Mouse (Mus musculus) erythroid progenitor cell, adult 5-6 weeks (primary cell): ENCODE data around the gene Eno3. TPM values are rescaled to one million over a fixed set of nuclear protein-coding genes. Genes with fewer than 3 reads are reported as not detected.

Source experiments
- ATAC-seq: replicated peaks from 2 replicates; pipeline ENCODE4 v1.8.0; 2016; ENCODE audit warnings: moderate number of reproducible peaks, mild to moderate bottlenecking, moderate TSS enrichment, inconsistent platforms; ENCODE audit not compliant: poor library complexity, low FRiP score, severe bottlenecking
- total RNA-seq, 2 experiments: library from RNA; stranded (forward) in 1 of 2; stranded (reverse) in 1 of 2; fragments of 150-400 nt in 1 of 2; fragments of 186-747, 209-891 nt in 1 of 2; gene quantifications; 2 replicates each; pipeline versions ENCODE4 v1.2.3 to v1.2.4; 2015 to 2017; ENCODE audit warnings: low replicate concordance in 2 of 2

Gene Eno3
- total RNA-seq, 2 experiments from 2014 or later: 5.4 to 11.0 TPM

- no peak for ATAC-seq
These were observed 17.0 kb upstream of the Eno3 start for GRCm38 (mm10) chr11:70639976-70640375.

GRCm38 (mm10) chr11:70641241-70641640, 15.8 kb upstream of the Eno3 start:
- no peak for ATAC-seq

DNA sequence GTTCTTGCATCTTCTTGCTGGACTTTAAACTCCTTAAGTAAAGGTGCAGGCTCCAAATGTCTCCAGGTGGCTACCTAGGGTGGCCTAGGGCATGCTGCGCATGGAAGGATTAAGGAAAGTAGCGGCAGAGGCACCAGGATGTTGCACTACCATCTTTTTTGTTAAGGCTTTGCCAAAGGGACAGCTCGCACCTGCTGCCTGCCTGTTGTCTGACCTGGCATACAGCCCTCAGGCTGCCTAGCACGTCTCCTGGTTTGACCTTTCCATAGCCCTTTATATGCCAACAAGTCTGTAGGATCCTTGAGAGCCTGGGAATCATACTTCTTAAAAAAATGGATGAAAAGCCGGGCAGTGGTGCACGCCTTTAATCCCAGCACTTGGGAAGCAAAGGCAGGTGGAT, 14.0 kb upstream of the Eno3 start:
- ATAC-seq: no peak

- ATAC-seq: no peak
These were observed 12.4 kb upstream of the Eno3 start for GRCm38 (mm10) chr11:70644564-70645103.

DNA sequence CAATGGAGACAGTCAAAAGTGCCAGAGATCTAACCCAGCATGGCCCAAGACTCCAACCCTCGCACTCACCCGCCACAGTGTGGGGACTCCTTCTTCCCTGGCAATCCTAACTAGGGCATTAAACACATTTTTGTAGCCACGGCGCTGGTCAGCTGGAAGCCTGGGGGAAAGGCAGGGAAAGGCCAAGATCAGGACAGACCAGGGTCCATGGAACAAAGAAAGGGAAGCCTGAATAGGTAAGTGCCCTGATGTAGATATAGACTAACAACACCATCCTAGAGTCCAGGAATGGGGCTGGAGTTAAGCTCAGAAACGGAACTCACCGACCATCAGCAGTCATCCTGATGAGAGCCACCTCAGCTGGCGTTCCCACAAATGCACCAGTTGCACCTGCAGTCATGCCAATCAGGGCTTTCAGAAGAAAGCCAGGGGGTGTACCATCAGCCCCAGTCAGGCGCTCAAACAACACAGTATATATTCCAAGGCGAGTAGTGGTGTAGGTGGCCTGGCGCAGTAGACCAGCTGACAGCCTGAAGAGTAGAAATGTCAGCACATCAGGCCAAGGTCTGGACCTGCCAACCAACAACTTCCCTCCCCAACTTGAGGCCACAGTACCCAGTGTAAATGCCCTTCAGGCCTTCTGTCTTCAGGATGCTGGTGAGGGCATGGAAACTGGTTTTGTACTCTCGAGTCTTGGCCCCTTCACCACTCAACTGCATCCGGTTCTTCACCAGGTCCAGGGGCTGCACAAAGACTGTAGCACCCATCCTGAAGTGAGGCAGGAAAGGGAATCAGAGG, 11.3 kb upstream of the Eno3 start:
- no peak for ATAC-seq

DNA sequence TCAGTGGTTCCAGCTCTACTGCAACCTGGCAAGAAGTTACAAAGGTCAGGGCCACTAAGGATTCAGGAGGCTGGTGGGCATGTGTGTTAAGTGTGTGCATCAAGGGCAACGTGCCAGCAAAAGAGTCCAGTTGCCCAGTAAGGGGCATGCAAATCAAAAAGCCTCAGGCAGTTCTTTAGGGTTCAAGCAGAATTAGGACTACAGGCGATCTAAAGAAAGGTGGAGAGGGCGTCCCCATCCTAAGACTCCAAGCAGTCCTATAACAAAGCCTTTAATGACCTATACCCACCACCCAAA, 10.8 kb upstream of the Eno3 start:
- ATAC-seq: no peak

DNA sequence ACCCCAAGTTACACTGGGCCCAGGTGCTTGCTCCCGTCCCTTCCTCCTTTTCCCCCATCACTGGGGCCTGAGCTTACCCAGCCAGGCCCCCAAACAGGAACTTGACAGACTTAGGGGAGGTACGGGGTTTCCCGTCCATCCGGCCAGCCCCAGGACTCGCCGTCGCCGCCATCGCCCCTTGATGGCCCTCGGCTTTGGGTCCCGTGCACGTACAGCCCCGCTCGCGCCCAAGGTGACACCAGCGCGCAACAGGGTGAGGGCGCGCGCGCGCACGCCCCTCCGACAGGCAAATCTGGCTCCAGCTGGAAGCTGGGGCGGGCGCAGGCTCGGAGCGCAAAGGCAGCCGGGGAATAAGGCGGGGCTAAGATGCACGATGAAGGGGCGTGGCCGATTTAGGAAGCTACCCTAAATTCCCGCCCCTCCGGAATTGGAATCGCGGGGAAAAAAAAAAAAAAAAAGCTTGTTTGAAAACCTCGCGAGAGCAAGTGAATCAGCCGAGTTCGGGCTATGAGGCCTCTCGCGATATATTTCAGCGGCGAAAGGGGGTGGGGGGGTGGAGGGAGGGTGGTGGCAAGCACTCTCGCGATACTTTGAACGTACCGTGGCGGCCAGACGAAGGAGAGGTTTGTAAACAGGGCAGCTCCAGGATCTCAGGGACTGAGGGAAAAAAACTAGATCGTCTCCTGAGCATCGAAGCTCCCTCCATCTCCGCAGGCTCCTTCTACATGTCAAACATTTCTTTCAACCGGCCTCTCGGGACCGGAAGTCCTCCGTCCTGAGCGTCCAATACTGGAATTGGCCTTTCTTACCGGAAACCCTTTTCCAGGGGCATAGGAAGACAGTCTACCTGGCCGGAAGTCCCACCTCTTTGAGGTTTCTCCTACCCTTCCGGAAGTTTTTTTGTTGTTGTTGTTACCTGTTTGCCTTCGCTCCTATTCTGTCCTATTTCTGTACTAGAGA, 10.0 kb upstream of the Eno3 start, which contains the start of the genes Rnf167 and Slc25a11:
Gene Rnf167 (plus strand): TSS at position 545 of the 960 bp plus-strand sequence.
Gene Slc25a11 (minus strand): TSS at position 789 of the 960 bp plus-strand sequence.
- peak; percentile 79 for ATAC-seq

GRCm38 (mm10) chr11:70647716-70648420, 9.1 kb upstream of the Eno3 start:
- peak; percentile 32; the same call in 1 of the 2 replicates for ATAC-seq

DNA sequence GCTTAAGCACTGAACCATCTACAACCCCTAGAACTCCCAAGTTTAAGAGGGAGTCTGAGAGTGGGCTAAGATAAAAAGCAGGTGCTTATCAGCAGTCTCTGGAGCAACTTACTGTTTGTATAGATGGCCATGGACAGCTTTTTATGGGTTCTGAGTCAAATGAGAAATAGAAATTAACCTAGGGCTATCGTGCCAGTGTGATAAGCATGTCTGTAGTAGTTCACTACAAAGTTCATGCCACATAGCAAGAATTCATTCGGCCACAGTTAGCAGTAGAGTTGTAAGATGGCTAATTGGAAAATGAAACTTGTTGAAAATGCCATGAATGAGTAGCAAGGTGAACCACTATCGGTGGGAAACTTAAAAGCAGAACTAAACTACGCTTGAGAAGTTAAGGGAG, 8.5 kb upstream of the Eno3 start:
- ATAC-seq: peak; percentile 26

GRCm38 (mm10) chr11:70649185-70649734, 7.7 kb upstream of the Eno3 start:
- ATAC-seq: no peak

- no peak for ATAC-seq
These were observed 6.5 kb upstream of the Eno3 start for GRCm38 (mm10) chr11:70650322-70651175.

DNA sequence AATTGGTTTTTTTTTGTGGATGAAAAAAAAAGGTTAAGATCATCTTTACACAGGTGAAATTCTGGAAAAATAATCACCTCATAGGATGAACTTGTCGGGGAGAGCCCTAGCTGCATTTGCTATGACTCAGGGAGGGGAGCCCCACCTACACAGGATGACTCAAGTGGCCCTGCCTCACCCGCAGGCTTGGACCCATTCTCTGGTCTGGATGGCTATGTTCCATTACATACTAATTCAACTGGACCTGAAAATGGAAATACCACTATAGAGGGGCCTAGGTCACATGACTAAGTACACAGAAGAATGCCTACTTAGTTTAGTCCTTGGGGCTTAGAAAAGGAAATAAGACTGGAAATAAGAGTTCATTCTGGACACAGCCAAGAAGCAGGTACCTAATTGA, 5.6 kb upstream of the Eno3 start:
- no peak for ATAC-seq

DNA sequence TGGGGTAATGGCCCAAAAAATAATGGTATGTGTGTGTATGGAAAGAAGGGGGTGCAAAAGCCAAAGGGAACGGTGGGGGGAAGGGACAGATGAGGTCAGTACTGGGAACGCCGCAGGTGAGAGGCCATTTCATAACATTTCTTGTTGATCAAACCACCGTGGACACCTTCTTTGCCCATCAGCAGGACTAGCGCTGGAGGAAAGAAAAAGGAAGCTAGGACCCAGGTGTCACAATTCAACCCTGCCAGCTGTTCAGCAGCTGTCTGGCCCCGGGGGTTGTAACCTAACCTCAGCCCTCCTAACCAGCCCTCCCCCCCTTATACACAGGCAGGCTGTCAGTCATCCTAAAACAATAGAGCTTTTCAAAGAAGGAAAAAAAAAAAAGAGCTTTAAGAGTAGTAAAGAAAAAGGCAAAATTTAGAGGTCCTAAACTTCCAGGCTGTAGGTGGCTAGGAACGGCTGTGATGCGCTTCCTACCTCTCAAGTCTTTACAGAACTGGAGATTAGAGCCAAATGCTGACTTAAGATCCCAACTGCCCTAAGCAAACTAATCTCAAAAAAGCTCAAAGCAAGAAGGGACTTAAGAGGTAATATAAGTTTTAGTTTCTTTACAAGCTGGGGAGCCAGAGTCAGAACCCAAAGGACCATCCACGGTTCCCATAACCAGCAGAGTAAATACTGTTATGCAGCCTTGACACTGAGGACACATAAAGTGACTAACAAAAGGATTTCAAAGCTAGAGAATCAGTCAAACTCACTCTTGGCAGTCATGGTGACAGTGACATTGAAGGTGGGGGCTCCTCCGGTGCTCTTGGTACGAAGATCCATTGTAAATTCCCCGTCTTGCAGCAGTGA, 4.7 kb upstream of the Eno3 start:
- ATAC-seq: no peak

- no peak for ATAC-seq
These were observed 4.1 kb upstream of the Eno3 start for GRCm38 (mm10) chr11:70652884-70653344.

GRCm38 (mm10) chr11:70653345-70654197, 3.4 kb upstream of the Eno3 start:
- peak; percentile 54 for ATAC-seq

- ATAC-seq: peak; percentile 58
These were observed 2.6 kb upstream of the Eno3 start, which contains the start of gene Pfn1 for GRCm38 (mm10) chr11:70654198-70654922. Pfn1 (minus strand) TSS chr11:70654644.
